Comparison of ENCODE assay signal across 17 mouse cellular contexts in genomic region chr1:194985442-194986210, GRCm38 (mm10). TPM values are rescaled to one million over a fixed set of nuclear protein-coding genes. Genes with fewer than 3 reads are reported as not detected.
DNase-seq lines count a peak whose midpoint lies in the region; ATAC-seq and TF ChIP-seq lines count a peak whose summit lies in the region.
"Had no signal": no experiment of that assay in that cellular context is flagged by ENCODE, and none has a peak within 500 bp of the region (broad histone marks: within the 10 kb centered on the region; RNA-seq: fewer than 3 reads in every experiment).

No protein-coding gene starts in this region.

- H3K4me2 ChIP-seq in midbrain, embryonic 11.5 days = no peak overlapping the region
- H3K4me2 ChIP-seq: embryonic facial prominence, embryonic 12.5 days; forebrain, embryonic 12.5 days; lung, embryonic 15.5 days had no signal

- H3K4me1 ChIP-seq in G1E (ENCODE audit: insufficient read depth, low read depth, low read length) = peaks cover 55% of the 10 kb centered on the region
- H3K4me1 ChIP-seq in midbrain, embryonic 11.5 days (ENCODE audit: control insufficient read depth, insufficient read depth, low read length) = no peaks in the 10 kb centered on the region
- no peaks in the 10 kb centered on the region for H3K4me1 ChIP-seq in hindbrain, embryonic 10.5 days (replicated peaks)
- H3K4me1 ChIP-seq: embryonic facial prominence, embryonic 12.5 days; forebrain, embryonic 12.5 days; lung, embryonic 15.5 days had no signal

- no peaks in the 10 kb centered on the region for H3K9me3 ChIP-seq in G1E (replicated peaks)
- no peaks in the 10 kb centered on the region for H3K9me3 ChIP-seq in midbrain, embryonic 11.5 days (ENCODE audit: control insufficient read depth, low read length)
- no peaks in the 10 kb centered on the region for H3K9me3 ChIP-seq in hindbrain, embryonic 10.5 days
- H3K9me3 ChIP-seq: embryonic facial prominence, embryonic 12.5 days; forebrain, embryonic 12.5 days; lung, embryonic 15.5 days had no signal

- no peaks in the 10 kb centered on the region for H3K36me3 ChIP-seq in G1E (replicated peaks)
- H3K36me3 ChIP-seq in midbrain, embryonic 11.5 days (ENCODE audit: control insufficient read depth, insufficient read depth, low read length) = no peaks in the 10 kb centered on the region
- H3K36me3 ChIP-seq in hindbrain, embryonic 10.5 days = no peaks in the 10 kb centered on the region
- H3K36me3 ChIP-seq: embryonic facial prominence, embryonic 12.5 days; forebrain, embryonic 12.5 days; lung, embryonic 15.5 days had no signal

- ATAC-seq in G1E (ENCODE audit: extremely low read depth, insufficient number of reproducible peaks, low FRiP score, poor library complexity, severe bottlenecking) = peak; percentile 46; the same call in 1 of the 2 replicates
- ATAC-seq in hematopoietic stem cell, adult 5-6 weeks (replicated peaks in 1 of 2; ENCODE audit: insufficient read depth in 1 of 2, low FRiP score in 2 of 2, low TSS enrichment in 1 of 2, low read depth in 1 of 2, poor library complexity in 2 of 2, severe bottlenecking in 2 of 2) = peak; percentile 37 to 47; a peak in 3 of 4 replicates
- 0 out of 2 replicates have a peak, but pooled peaks have one; percentile 45 for ATAC-seq in megakaryocyte-erythroid progenitor cell, adult 5-6 weeks (replicated peaks; ENCODE audit: low FRiP score, low TSS enrichment, poor library complexity, severe bottlenecking)
- no peak for ATAC-seq in midbrain, embryonic 11.5 days (ENCODE audit: low FRiP score)
- ATAC-seq: intestine, embryonic 16.5 days had no signal

- no peak for DNase-seq in layer of hippocampus, adult 2 months (ENCODE audit: low spot score in 2 of 2)
- DNase-seq in layer of hippocampus, adult 9-11 months = no peak
- DNase-seq in G1E (ENCODE audit: low spot score) = no peak
- no peak for DNase-seq in midbrain, embryonic 11.5 days (ENCODE audit: low spot score, missing footprints)
- no peak for DNase-seq in adrenal gland, adult 8-10 months
- DNase-seq in hindbrain, embryonic 10.5 days (ENCODE audit: low spot score) = no peak
- DNase-seq: cerebellum, postnatal 25 days; heart, postnatal 36 days; kidney, postnatal 10 days; retina, postnatal 1 day; spleen, adult 18-20 months had no signal

- no peaks in the 10 kb centered on the region for H3K27me3 ChIP-seq in G1E (ENCODE audit: insufficient read depth, low read length)
- no peaks in the 10 kb centered on the region for H3K27me3 ChIP-seq in midbrain, embryonic 11.5 days (ENCODE audit: control insufficient read depth, insufficient read depth, low read length)
- H3K27me3 ChIP-seq in hindbrain, embryonic 10.5 days (ENCODE audit: insufficient read depth, poor library complexity, severe bottlenecking) = no peaks in the 10 kb centered on the region
- H3K27me3 ChIP-seq: embryonic facial prominence, embryonic 12.5 days; forebrain, embryonic 12.5 days; lung, embryonic 15.5 days had no signal

- WGBS in midbrain, embryonic 11.5 days = 85% methylated on average over 4 of the region's 4 CpGs
- WGBS in hindbrain, embryonic 10.5 days = 86% methylated on average over 4 of the region's 4 CpGs

- no peak overlapping the region for H3K4me3 ChIP-seq in layer of hippocampus, adult 2 months
- H3K4me3 ChIP-seq in G1E (ENCODE audit: low read depth, low read length) = no peak overlapping the region
- no peak overlapping the region for H3K4me3 ChIP-seq in midbrain, embryonic 11.5 days (ENCODE audit: low read depth, low read length)
- H3K4me3 ChIP-seq in hindbrain, embryonic 10.5 days = no peak overlapping the region
- H3K4me3 ChIP-seq: embryonic facial prominence, embryonic 12.5 days; forebrain, embryonic 12.5 days; lung, embryonic 15.5 days had no signal

- no peak overlapping the region for H3K9ac ChIP-seq in midbrain, embryonic 11.5 days (ENCODE audit: low read length)
- H3K9ac ChIP-seq: embryonic facial prominence, embryonic 12.5 days; forebrain, embryonic 12.5 days; lung, embryonic 15.5 days had no signal

- TF ChIP-seq CTCF in layer of hippocampus, adult 2 months (conservative IDR thresholded peaks at IDR 0.05) = no peak
- TF ChIP-seq CTCF in G1E (IDR thresholded peaks at IDR 0.05; ENCODE audit: low read depth, low read length) = no peak

- peak overlapping the region; percentile 23; the same call in 1 of the 2 replicates for H3K27ac ChIP-seq in layer of hippocampus, adult 2 months
- H3K27ac ChIP-seq in midbrain, embryonic 11.5 days (ENCODE audit: low read depth, low read length) = no peak overlapping the region
- no peak overlapping the region for H3K27ac ChIP-seq in hindbrain, embryonic 10.5 days
- H3K27ac ChIP-seq: embryonic facial prominence, embryonic 12.5 days; forebrain, embryonic 12.5 days; lung, embryonic 15.5 days had no signal

RNA-seq across cellular contexts. Expression of gene Cd34, which starts 47.0 kb away (rescaled TPM):
- 10 to 100 TPM; 25.5 to 26.5 TPM for total RNA-seq in layer of hippocampus, adult 2 months (2021)
- total RNA-seq in G1E (2014; fragmentation: Nextera tagmentation) = 0.29 and 0.45 TPM in 2 replicates
- 0.70 and 0.93 TPM in 2 replicates for total RNA-seq in G1E (2017)
- polyA plus RNA-seq in G1E (2012) = 0.29 and 0.34 TPM in 2 replicates
- 809 and 896 TPM in 2 replicates for total RNA-seq in hematopoietic stem cell, adult 5-6 weeks (2017)
- total RNA-seq in megakaryocyte-erythroid progenitor cell, adult 5-6 weeks (2014; fragmentation: Nextera tagmentation) = 1.2 TPM in 1 of 2 replicates, not detected in the other
- total RNA-seq in megakaryocyte-erythroid progenitor cell, adult 5-6 weeks (2017) = 6.7 and 68.5 TPM in 2 replicates
- 51.3 and 54.5 TPM in 2 replicates for polyA plus RNA-seq in midbrain, embryonic 11.5 days (2014; fragmentation: Nextera tagmentation; extraction: Ambion mirVana)
- total RNA-seq in adrenal gland, adult 8-10 months (2022) = 10 to 100 TPM; 33.4 to 60.6 (median 45.5) TPM
- polyA plus RNA-seq in hindbrain, embryonic 10.5 days (2016; fragmentation: Nextera tagmentation; extraction: Ambion mirVana) = 53.7 and 58.8 TPM in 2 replicates

Comparison
In these comparisons a context has a peak if more than half of its experiments do, and no peak if none do; other contexts are left out.
1. RNA of gene Cd34, which starts 47.0 kb away (total RNA-seq): 809 to 896 TPM in hematopoietic stem cell, adult 5-6 weeks; 33.4 to 60.6 TPM in adrenal gland, adult 8-10 months, 25.5 to 26.5 TPM in layer of hippocampus, adult 2 months, 1.2 to 68.5 TPM in megakaryocyte-erythroid progenitor cell, adult 5-6 weeks and 0.29 to 0.93 TPM in G1E; every median in the first group is over 10 times any median in the second.